Mouse (Mus musculus) bone marrow macrophage, adult 2 months (primary cell): ENCODE data around the gene Gm14190.

Experiments used
- CTCF ChIP-seq: IDR thresholded peaks from 2 replicates; pipeline ENCODE4 v1.5.1; 2012; ENCODE audit warnings: low read depth, mild to moderate bottlenecking, low read length, moderate library complexity
- POLR2A ChIP-seq: IDR thresholded peaks from 2 replicates; pipeline ENCODE4 v1.6.1; 2012; ENCODE audit warnings: mild to moderate bottlenecking, low read depth, low read length, borderline replicate concordance

DNA sequence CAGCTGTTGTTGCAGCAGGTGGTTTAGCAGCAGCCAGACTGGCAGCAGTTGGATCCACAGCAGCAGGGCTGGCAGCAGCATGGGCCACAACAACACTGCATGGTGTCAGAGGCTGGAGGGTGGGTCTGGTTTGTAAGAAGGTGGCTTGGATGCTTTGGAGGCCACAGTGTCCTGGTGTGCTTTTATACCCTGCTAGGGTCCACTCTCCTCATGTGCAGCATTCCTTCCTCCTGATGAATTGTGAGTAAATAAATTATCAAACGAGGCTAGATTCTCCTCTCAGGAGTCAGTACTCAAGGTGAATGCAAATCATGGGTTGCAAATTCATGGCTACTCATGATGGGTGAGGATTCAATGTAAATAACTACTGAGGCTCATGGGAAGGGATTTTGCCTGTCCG lies 43.6 kb upstream of the Gm14190 start, which contains the start of gene Gm14180:
- TF ChIP-seq POLR2A (no peak), CTCF (no peak)
